Mouse (Mus musculus) lung, embryonic 15.5 days (tissue): ENCODE results near the gene Cog5. TPM values are rescaled to one million over a fixed set of nuclear protein-coding genes. Genes with fewer than 3 reads are reported as not detected.

ENCODE experiments used
- ATAC-seq: fragments of 200-750 bp; cut with Nextera tagmentation; 2 replicates; pipeline ENCODE4 v1.8.0; 2017; ENCODE audit warnings: moderate number of reproducible peaks, borderline replicate concordance; ENCODE audit not compliant: low FRiP score, low TSS enrichment; ENCODE audit errors: extremely low read depth
- H3K27ac ChIP-seq: fragments of 300-500 bp; sonication (generic); 2 replicates; pipeline ENCODE4 v1.5.1; 2015; ENCODE audit warnings: moderate library complexity, mild to moderate bottlenecking, inconsistent platforms
- H3K27me3 ChIP-seq: fragments of 300-500 bp; sonication (generic); 2 replicates; pipeline ENCODE4 v1.6.1; 2015; ENCODE audit warnings: inconsistent platforms
- H3K36me3 ChIP-seq: fragments of 300-500 bp; sonication (generic); 2 replicates; pipeline ENCODE4 v1.6.1; 2015; ENCODE audit warnings: inconsistent platforms
- H3K4me1 ChIP-seq: fragments of 300-500 bp; sonication (generic); 2 replicates; pipeline ENCODE4 v1.6.1; 2015; ENCODE audit warnings: inconsistent platforms
- H3K4me2 ChIP-seq: fragments of 300-500 bp; sonication (generic); 2 replicates; pipeline ENCODE4 v1.6.1; 2015; ENCODE audit warnings: inconsistent platforms, mild to moderate bottlenecking, moderate library complexity
- H3K4me3 ChIP-seq: fragments of 300-500 bp; sonication (generic); 2 replicates; pipeline ENCODE4 v1.5.1; 2015; ENCODE audit warnings: mild to moderate bottlenecking, inconsistent platforms
- H3K9ac ChIP-seq: fragments of 300-500 bp; sonication (generic); 2 replicates; pipeline ENCODE4 v1.6.1; 2015; ENCODE audit warnings: inconsistent platforms
- H3K9me3 ChIP-seq: fragments of 300-500 bp; sonication (generic); 2 replicates; pipeline ENCODE4 v1.6.1; 2016; ENCODE audit warnings: inconsistent platforms
- WGBS: fragments of 180-500 bp; shearing (Covaris S2); methylation state at CpG from one replicate; pipeline ENCODE4 v1.1.7; 2015; 5-methylcytosine and 5-hydroxymethylcytosine counted together
- polyA plus RNA-seq: library from polyadenylated mRNA; unstranded; fragments of >200 nt; fragmentation: Nextera tagmentation; extraction: Ambion mirVana; gene quantifications from 2 replicates; pipeline ENCODE4 v1.2.1, GENCODE M21; 2015

The Cog5 gene
- polyA plus RNA-seq, 1 experiment from 2014 or later = 26.1 TPM

- Histone ChIP-seq H3K4me1 (no peaks in the 10 kb centered on the region), H3K9ac (no peak overlapping the region), H3K4me3 (no peak overlapping the region), H3K27me3 (no peaks in the 10 kb centered on the region), H3K27ac (no peak overlapping the region), H3K4me2 (no peak overlapping the region), H3K9me3 (no peaks in the 10 kb centered on the region), H3K36me3 (no peaks in the 10 kb centered on the region)
- WGBS = 42% methylated on average over 2 of the region's 2 CpGs
- no peak for ATAC-seq
Measured at GRCm38 (mm10) chr12:31755885-31756755, 101.5 kb downstream of the Cog5 start.

- no peak overlapping the region for H3K4me2 ChIP-seq
- H3K27ac ChIP-seq = no peak overlapping the region
- H3K4me1 ChIP-seq = no peaks in the 10 kb centered on the region
- no peak for ATAC-seq
- no peak overlapping the region for H3K4me3 ChIP-seq
- H3K9ac ChIP-seq = no peak overlapping the region
- 88% methylated on average over 3 of the region's 3 CpGs for WGBS
- H3K36me3 ChIP-seq = no peaks in the 10 kb centered on the region
- no peaks in the 10 kb centered on the region for H3K27me3 ChIP-seq
- no peaks in the 10 kb centered on the region for H3K9me3 ChIP-seq
Measured at GRCm38 (mm10) chr12:31773612-31774011, 118.9 kb downstream of the Cog5 start.

GRCm38 (mm10) chr12:31784291-31784690 is 129.6 kb downstream of the Cog5 start:
- Histone ChIP-seq H3K4me2 (no peak overlapping the region), H3K27ac (no peak overlapping the region), H3K4me3 (no peak overlapping the region), H3K9ac (no peak overlapping the region), H3K27me3 (no peaks in the 10 kb centered on the region), H3K36me3 (no peaks in the 10 kb centered on the region), H3K9me3 (no peaks in the 10 kb centered on the region), H3K4me1 (no peaks in the 10 kb centered on the region)
- 85% methylated on average over 1 of the region's 1 CpGs for WGBS
- ATAC-seq = no peak

DNA sequence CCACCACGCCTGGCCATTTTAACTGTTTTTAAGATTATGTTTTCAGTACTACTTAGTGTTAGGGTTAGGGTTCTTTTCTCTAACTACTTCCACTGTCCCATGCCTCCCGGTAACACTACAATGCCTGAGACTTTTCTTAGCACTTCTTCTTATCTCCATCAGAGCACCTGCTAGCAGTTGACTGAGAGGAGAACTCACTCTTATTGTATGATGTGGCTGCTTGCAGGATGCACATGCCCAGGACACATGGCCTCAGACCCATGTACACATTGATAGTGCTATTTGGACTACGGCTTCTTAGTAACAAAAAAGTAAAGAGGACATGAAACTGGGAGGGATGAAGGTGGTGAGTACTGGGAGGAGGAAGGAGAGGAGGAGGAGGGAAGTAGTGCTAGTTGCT is 133.9 kb downstream of the Cog5 start:
- ATAC-seq = no peak
- 88% methylated on average over 3 of the region's 3 CpGs for WGBS
- H3K9ac ChIP-seq = no peak overlapping the region
- H3K9me3 ChIP-seq = no peaks in the 10 kb centered on the region
- H3K4me1 ChIP-seq = no peaks in the 10 kb centered on the region
- no peaks in the 10 kb centered on the region for H3K36me3 ChIP-seq
- H3K4me2 ChIP-seq = no peak overlapping the region
- H3K4me3 ChIP-seq = no peak overlapping the region
- no peaks in the 10 kb centered on the region for H3K27me3 ChIP-seq
- H3K27ac ChIP-seq = no peak overlapping the region

DNA sequence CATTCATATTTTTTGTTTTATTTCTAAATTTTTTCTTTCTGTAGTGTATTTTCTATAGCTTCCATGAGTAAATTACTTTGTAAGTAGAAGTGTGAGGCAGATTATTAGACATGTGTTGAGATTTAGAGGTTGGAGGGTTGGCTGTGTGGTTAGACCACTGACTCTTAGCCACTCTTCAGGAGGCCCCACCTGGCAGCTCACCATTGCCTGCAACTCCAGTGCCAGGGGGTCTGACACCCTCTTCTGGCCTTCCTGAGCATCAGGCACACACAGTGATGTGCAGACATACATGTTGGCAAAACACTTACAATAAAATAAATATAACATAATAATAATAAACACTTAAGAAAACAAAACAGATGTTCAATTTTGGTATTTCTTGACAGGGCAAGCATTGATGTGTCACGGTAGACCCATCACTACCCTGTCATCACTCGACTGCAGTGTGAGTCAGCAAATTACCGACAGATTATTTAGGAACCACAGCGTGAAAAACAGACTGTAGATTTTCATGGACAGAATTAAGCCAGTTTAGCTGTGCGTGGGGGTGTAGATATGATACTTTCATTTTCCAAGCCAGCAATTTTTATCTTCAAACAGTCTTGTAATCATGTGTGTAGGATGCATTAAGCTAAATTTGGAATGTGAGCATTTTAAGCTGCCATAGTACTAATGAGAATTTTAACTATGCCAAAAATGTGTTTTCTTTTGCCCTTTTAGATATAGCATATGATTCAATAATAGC is 151.9 kb downstream of the Cog5 start:
- H3K9me3 ChIP-seq = no peaks in the 10 kb centered on the region
- ATAC-seq = no peak
- no peaks in the 10 kb centered on the region for H3K27me3 ChIP-seq
- H3K27ac ChIP-seq = no peak overlapping the region
- H3K4me1 ChIP-seq = no peaks in the 10 kb centered on the region
- WGBS = 68% methylated on average over 5 of the region's 5 CpGs
- H3K9ac ChIP-seq = no peak overlapping the region
- H3K4me3 ChIP-seq = no peak overlapping the region
- H3K36me3 ChIP-seq = no peaks in the 10 kb centered on the region
- no peak overlapping the region for H3K4me2 ChIP-seq

GRCm38 (mm10) chr12:31818051-31818461 is 163.4 kb downstream of the Cog5 start:
- H3K4me1 ChIP-seq = no peaks in the 10 kb centered on the region
- no peak for ATAC-seq
- no peaks in the 10 kb centered on the region for H3K27me3 ChIP-seq
- H3K4me2 ChIP-seq = no peak overlapping the region
- WGBS = 75% methylated on average over 3 of the region's 3 CpGs
- H3K9ac ChIP-seq = no peak overlapping the region
- no peaks in the 10 kb centered on the region for H3K36me3 ChIP-seq
- no peak overlapping the region for H3K4me3 ChIP-seq
- no peak overlapping the region for H3K27ac ChIP-seq
- no peaks in the 10 kb centered on the region for H3K9me3 ChIP-seq

DNA sequence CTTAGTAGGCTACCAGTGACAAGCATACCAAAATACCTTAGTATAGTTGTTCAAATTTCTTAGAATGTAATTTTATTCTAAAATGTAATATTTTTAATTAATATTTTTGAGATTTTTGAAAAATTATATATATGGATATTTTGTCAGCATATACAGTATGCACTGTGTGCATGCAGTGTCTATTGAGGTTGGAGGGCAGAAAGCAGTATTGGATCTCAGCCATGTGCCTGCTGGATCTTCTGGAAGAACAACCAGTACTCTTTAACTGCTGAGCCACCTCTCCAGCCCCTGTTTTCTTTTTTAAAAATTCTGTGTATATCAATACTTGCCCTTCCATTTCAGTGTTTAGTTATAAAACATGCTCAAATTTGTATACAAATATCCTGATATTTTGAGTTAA is 164.4 kb downstream of the Cog5 start:
- H3K27me3 ChIP-seq = no peaks in the 10 kb centered on the region
- ATAC-seq = no peak
- no peaks in the 10 kb centered on the region for H3K9me3 ChIP-seq
- no peak overlapping the region for H3K27ac ChIP-seq
- H3K4me3 ChIP-seq = no peak overlapping the region
- H3K4me2 ChIP-seq = no peak overlapping the region
- H3K9ac ChIP-seq = no peak overlapping the region
- H3K4me1 ChIP-seq = no peaks in the 10 kb centered on the region
- no peaks in the 10 kb centered on the region for H3K36me3 ChIP-seq

GRCm38 (mm10) chr12:31819520-31819919 is 164.9 kb downstream of the Cog5 start:
- ATAC-seq = no peak
- Histone ChIP-seq H3K9me3 (no peaks in the 10 kb centered on the region), H3K4me2 (no peak overlapping the region), H3K27me3 (no peaks in the 10 kb centered on the region), H3K27ac (no peak overlapping the region), H3K4me1 (no peaks in the 10 kb centered on the region), H3K36me3 (no peaks in the 10 kb centered on the region), H3K9ac (no peak overlapping the region), H3K4me3 (no peak overlapping the region)
- 69% methylated on average over 7 of the region's 7 CpGs for WGBS

DNA sequence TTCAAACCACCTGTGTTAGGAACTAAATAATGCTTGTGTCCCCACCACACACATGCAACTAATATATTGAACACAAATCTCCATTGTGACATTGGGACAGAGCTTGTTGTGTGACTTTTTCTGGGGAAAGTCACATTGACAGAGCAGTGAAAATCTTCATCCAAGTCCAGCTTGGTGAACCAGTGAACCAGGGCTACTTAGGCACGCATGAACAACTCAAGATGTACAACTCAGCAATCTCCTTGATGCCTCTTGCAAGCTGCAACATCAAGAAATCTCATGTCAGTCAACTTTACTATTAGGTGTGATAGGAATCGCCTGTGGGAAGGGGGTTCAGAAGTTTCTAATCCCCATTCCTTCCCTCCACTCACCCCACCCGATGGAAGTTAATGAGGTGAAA is 169.0 kb downstream of the Cog5 start:
- H3K9ac ChIP-seq = no peak overlapping the region
- no peaks in the 10 kb centered on the region for H3K27me3 ChIP-seq
- no peaks in the 10 kb centered on the region for H3K36me3 ChIP-seq
- H3K4me3 ChIP-seq = no peak overlapping the region
- no peaks in the 10 kb centered on the region for H3K4me1 ChIP-seq
- H3K4me2 ChIP-seq = no peak overlapping the region
- H3K27ac ChIP-seq = no peak overlapping the region
- no peaks in the 10 kb centered on the region for H3K9me3 ChIP-seq
- no peak for ATAC-seq
- 87% methylated on average over 3 of the region's 3 CpGs for WGBS

DNA sequence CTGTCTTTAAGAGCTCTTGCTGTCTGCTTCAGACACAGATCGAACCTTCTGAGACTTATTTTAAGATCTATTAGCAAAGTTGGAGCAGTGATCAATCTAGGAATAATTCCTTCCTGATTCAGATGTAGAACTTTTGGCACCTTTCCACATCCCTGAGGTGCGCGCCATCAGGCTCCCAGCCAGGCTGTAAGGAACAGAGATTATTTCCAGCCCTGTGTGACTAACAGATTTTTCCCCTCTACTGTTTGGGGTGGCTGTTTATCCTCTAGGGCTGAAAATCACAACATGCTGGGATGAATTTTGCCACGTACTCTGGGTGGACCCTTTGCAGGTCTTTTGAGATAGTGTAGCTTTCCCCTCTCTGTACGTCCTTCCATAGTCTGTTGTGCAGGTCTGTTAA is 170.2 kb downstream of the Cog5 start:
- 69% methylated on average over 5 of the region's 5 CpGs for WGBS
- H3K27ac ChIP-seq = no peak overlapping the region
- no peak for ATAC-seq

GRCm38 (mm10) chr12:31825821-31826220 is 171.2 kb downstream of the Cog5 start:
- ATAC-seq = no peak
- Histone ChIP-seq H3K9ac (no peak overlapping the region), H3K4me3 (no peak overlapping the region), H3K4me2 (no peak overlapping the region), H3K4me1 (no peaks in the 10 kb centered on the region), H3K27me3 (no peaks in the 10 kb centered on the region), H3K27ac (no peak overlapping the region), H3K36me3 (no peaks in the 10 kb centered on the region), H3K9me3 (no peaks in the 10 kb centered on the region)
- WGBS = 49% methylated on average over 10 of the region's 10 CpGs

More for the DNA sequence above, 170.2 kb downstream of the Cog5 start:
- Histone ChIP-seq H3K4me1 (no peaks in the 10 kb centered on the region), H3K4me2 (no peak overlapping the region), H3K36me3 (no peaks in the 10 kb centered on the region), H3K4me3 (no peak overlapping the region), H3K27me3 (no peaks in the 10 kb centered on the region), H3K9me3 (no peaks in the 10 kb centered on the region), H3K9ac (no peak overlapping the region)

DNA sequence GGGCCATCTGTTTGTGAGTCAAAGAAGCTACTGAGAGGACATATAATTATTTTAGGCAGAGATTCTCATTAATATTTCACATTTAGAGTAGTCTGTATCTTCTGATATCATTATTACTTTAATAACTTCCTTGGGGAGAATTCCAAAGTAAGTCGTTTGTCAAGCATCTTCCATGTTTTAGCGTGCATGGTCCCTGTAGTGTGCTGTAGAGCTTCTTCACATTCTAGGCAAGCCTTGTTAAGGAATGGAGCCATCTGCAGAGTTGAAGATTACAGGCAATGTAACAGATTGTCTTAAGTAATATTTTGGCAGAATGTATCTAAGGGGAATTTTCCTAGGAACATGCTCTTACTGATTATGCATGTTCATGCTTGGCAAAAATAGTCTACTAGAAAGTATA is 171.8 kb downstream of the Cog5 start:
- H3K9me3 ChIP-seq = no peaks in the 10 kb centered on the region
- H3K4me2 ChIP-seq = no peak overlapping the region
- H3K4me3 ChIP-seq = no peak overlapping the region
- 85% methylated on average over 2 of the region's 2 CpGs for WGBS
- H3K4me1 ChIP-seq = no peaks in the 10 kb centered on the region
- no peaks in the 10 kb centered on the region for H3K27me3 ChIP-seq
- no peak overlapping the region for H3K27ac ChIP-seq
- no peaks in the 10 kb centered on the region for H3K36me3 ChIP-seq
- H3K9ac ChIP-seq = no peak overlapping the region
- no peak for ATAC-seq
